Mouse (Mus musculus) ovary, adult 2 months (tissue): ENCODE data around the gene Zfp85. TPM values are rescaled to one million over a fixed set of nuclear protein-coding genes. Genes with fewer than 3 reads are reported as not detected.

ENCODE experiments used
- polyA plus RNA-seq: library from polyadenylated mRNA; depleted of rRNA; stranded (reverse); fragments of >200 nt; gene quantifications from 2 replicates; pipeline ENCODE4 v1.2.3, GENCODE M21; 2012; rRNA removed

The Zfp85 gene
- polyA plus RNA-seq = 0.07 and 0.14 TPM in 2 replicates

GRCm38 (mm10) chr13:67754333-67755306 is at the start of gene Zfp85:
Gene Zfp85, minus strand, starts transcription at chr13:67755228.

DNA sequence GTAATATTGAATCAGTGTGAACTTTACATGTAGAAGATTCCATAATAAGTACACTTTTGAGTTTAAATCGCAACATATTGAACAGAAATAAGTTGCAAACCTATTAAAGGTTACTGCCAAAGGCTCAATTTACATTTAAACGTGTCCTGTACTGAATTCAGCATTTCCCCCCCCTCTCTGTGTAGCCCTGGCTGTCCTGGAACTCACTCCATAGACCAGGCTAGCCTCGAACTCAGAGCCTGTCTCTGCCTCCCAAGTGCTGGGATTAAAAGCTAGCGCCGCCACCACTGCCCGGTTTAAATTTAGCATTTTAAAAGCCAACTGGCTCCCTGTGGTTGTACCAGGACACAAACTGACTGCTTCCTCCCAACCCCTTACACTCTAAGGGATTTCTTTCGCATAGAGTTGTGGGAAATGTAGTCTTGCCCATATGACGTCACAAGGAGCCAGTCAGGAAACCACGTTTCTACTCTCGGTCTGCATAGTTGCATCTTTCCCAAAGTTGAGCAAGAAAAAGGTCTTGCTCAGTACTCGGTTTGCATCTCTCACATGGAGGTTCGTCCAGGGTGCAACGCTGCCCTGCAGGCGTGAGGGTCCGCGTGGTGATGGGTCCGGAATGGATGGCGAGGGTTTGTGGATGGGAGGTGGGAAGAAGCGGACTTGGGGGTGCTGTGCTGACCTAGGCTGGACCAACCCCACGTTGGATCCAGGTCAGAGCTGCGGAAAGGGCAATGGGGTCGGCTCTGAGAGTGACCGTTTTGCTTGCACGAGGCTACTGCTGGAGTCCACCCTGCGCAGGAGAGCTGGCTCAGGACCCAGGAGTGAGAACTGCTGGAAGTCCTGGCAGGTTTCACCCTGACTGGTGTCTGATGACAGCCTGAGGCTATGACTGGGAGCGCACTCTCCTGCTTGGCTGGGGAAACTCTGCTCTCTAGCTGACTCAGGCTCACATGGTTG is 24.5 kb upstream of the Zfp85 start, which contains the start of gene Zfp493:
Gene Zfp493 (plus strand): TSS at position 429 of the 957 bp plus-strand sequence.

DNA sequence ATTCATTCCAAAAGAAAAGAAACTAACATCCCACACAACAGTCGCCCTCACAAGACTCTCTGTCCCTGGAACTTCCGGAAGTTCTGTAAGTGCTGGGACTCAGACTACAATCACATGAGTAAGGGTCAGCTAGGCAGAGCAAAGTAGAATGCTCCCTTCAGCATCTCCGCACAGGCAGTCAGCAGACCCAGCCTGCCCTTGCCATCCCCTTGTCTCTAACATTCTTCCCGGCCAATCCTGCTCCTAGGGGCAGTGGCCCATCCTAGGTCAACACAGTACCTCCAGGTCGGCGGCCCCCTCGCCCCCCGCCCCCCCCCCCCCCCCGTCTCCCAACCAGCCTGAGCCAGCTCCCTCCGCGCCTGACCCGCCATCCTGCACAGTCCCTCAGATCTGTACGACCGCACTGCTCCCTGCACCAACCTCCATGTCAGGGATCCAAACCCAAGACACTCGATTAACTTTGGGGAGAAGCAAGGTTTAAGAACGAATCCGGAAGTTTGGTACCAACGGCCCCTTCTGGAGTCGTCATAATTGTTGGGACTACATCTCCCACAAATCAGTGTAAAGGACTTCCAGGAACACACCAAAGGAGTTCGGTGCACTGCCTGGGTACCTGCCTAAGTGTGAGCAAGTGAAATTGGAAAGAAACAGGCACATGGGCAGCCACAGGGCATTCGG is 26.2 kb downstream of the Zfp85 start, which contains the start of gene Zfp65:
Gene Zfp65 (minus strand): TSS at position 533 of the 678 bp plus-strand sequence.

Other genes starting within 250 kb of the Zfp85 start
- not detected in 2 replicates for gene Gm26965, start 229.1 kb downstream of the Zfp85 start, polyA plus RNA-seq
- 12.3 and 25.6 TPM in 2 replicates for gene Zfp87, start 229.1 kb downstream of the Zfp85 start, polyA plus RNA-seq
- gene Zfp748, start 201.4 kb downstream of the Zfp85 start, polyA plus RNA-seq = 3.1 and 4.7 TPM in 2 replicates
- gene Zfp729b, start 145.5 kb downstream of the Zfp85 start, polyA plus RNA-seq = 0.05 and 0.14 TPM in 2 replicates
- gene Gm49345, start 117.5 kb downstream of the Zfp85 start, polyA plus RNA-seq = not detected in 2 replicates
- 0.46 and 1.1 TPM in 2 replicates for gene Zfp729a, start 117.4 kb downstream of the Zfp85 start, polyA plus RNA-seq
- gene Zfp738, start 68.2 kb downstream of the Zfp85 start, polyA plus RNA-seq = 2.9 and 3.4 TPM in 2 replicates
- gene Zfp65, start 26.1 kb downstream of the Zfp85 start, polyA plus RNA-seq = 0.31 and 0.92 TPM in 2 replicates
- gene Zfp493, start 24.5 kb upstream of the Zfp85 start, polyA plus RNA-seq = 0.61 and 0.90 TPM in 2 replicates
- gene Zfp273, start 58.5 kb upstream of the Zfp85 start, polyA plus RNA-seq = 0.14 and 0.58 TPM in 2 replicates
- gene Gm10037, start 75.9 kb upstream of the Zfp85 start, polyA plus RNA-seq = 0.35 TPM in 1 of 2 replicates, not detected in the other
- gene BC048507, start 108.1 kb upstream of the Zfp85 start, polyA plus RNA-seq = not detected in 2 replicates